Mouse (Mus musculus): ENCODE measurements at regions not wholly inside any gene's neighbourhood (a gene's known extent, or its start where the extent isn't known, plus 50 kb on each side); places are given as distances from the start of the nearest gene placed in this dataset.

GRCm38 (mm10) chr4:95138676-95139075, 86.7 kb upstream of the Jun start:
- H3K27ac ChIP-seq, result no peak overlapping the region; the same call in 1 of the 2 replicates
- WGBS, result 75% methylated on average over 2 of the region's 2 CpGs
- no peak for ATAC-seq

GRCm38 (mm10) chr4:95141253-95141652, 89.2 kb upstream of the Jun start:
- ATAC-seq, result no peak
- H3K27me3 ChIP-seq, result no peaks in the 10 kb centered on the region

More at GRCm38 (mm10) chr4:95138676-95139075, 86.7 kb upstream of the Jun start:
- Histone ChIP-seq H3K27me3 (peaks cover 7% of the 10 kb centered on the region; the same call in 1 of the 2 replicates), H3K9ac (no peak overlapping the region), H3K9me3 (replicated peaks) (no peaks in the 10 kb centered on the region), H3K36me3 (ENCODE audit: poor library complexity, severe bottlenecking) (no peaks in the 10 kb centered on the region), H3K4me2 (no peak overlapping the region), H3K4me3 (no peak overlapping the region), H3K4me1 (peaks cover 52% of the 10 kb centered on the region)

DNA sequence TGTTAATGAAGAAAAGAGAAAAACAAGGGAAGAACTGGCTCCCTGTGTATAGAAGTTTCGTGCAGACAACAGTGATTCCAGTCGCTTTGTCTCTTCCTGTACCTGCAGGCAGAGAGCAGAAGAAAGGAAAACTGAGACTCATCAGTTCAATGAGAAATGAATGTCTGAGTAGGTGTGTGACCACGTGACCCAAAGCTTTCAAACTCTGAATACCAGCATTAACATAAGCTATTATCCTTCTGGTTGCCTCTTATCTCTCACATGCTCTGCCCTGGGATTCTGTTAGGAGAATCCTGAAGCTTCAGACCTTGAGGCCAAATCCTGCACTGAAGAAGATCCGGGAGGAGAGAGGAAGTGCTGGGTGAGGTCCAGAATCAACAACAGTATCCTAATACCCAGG, 91.1 kb upstream of the Jun start:
- Histone ChIP-seq H3K4me1 (peaks cover 7% of the 10 kb centered on the region), H3K9ac (no peak overlapping the region), H3K27me3 (no peaks in the 10 kb centered on the region), H3K4me3 (no peak overlapping the region), H3K9me3 (replicated peaks) (no peaks in the 10 kb centered on the region), H3K36me3 (ENCODE audit: poor library complexity, severe bottlenecking) (no peaks in the 10 kb centered on the region), H3K4me2 (no peak overlapping the region), H3K27ac (no peak overlapping the region)
- no peak for ATAC-seq
- WGBS, result 81% methylated on average over 4 of the region's 4 CpGs

More at GRCm38 (mm10) chr4:95141253-95141652, 89.2 kb upstream of the Jun start:
- Histone ChIP-seq H3K4me2 (no peak overlapping the region), H3K9ac (no peak overlapping the region), H3K4me3 (no peak overlapping the region), H3K9me3 (replicated peaks) (no peaks in the 10 kb centered on the region), H3K27ac (no peak overlapping the region), H3K4me1 (peaks cover 26% of the 10 kb centered on the region), H3K36me3 (ENCODE audit: poor library complexity, severe bottlenecking) (no peaks in the 10 kb centered on the region)
- WGBS, result 91% methylated on average over 2 of the region's 2 CpGs

DNA sequence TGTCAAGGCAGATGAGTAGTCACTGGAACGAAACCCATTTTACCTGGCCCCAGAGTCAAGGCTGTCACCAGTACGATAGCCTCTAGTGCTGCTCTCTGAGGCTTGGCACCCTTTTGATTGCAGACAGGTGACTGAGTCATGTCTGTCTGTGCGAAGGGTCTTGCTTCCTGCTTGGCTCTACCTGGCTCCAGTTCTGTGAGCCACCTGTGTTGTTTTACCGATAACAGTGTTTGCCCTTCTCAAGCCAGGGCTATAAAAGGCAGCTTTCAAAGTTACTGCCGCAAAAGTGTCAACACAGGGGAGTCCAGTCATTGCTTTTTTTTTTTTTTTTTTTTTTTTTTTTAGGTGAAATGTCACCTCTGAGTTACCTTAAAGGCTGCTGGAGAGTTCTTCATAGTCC, 91.6 kb upstream of the Jun start:
- H3K9me3 ChIP-seq (replicated peaks), result no peaks in the 10 kb centered on the region

DNA sequence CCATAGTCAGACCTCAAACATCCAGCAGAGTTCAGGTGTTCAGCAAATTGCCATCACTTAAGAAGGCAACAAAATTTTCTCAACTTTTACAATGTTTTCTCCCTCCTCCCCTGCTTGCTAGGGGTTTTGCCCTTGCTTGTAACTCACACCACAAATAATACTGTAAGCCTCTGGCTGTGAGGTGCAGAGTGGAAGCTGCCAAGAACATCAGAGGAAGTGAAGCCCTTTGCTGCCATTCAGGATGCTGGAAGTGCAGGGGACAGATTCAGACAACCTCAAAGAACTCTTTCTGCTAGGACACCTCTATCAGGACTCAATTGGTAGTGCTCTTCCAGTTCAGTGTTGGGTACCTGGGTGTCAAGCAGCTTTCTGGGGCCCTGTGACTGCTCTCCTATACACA, 92.4 kb upstream of the Jun start:
- no peak for ATAC-seq

More for the DNA sequence above, 91.6 kb upstream of the Jun start:
- Histone ChIP-seq H3K4me3 (no peak overlapping the region), H3K36me3 (ENCODE audit: poor library complexity, severe bottlenecking) (no peaks in the 10 kb centered on the region), H3K9ac (no peak overlapping the region), H3K27me3 (no peaks in the 10 kb centered on the region), H3K27ac (no peak overlapping the region), H3K4me2 (no peak overlapping the region), H3K4me1 (peaks cover 2% of the 10 kb centered on the region; the same call in 1 of the 2 replicates)
- ATAC-seq, result no peak
- 96% methylated on average over 5 of the region's 5 CpGs for WGBS

DNA sequence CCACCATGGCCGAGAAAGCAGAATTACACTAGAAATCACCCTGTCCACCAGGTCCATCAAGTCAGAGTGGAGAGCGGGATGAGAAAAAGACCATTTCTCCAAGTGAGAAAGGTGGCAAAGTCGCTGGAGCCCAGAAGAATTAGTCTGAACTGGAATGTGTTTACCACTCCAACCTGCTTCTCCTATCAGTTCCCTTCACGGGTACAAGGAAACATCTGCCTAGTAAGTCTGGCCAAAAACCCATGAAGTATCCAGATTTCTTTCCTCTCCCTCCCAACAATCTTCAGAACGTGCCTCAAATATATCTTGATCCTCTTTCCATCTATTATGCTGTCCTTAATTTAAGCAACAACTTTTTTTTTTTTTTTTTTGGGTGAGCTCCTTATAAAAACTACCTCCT, 94.2 kb upstream of the Jun start:
- no peak for ATAC-seq

More for the DNA sequence above, 92.4 kb upstream of the Jun start:
- no peak overlapping the region for H3K4me3 ChIP-seq
- H3K4me1 ChIP-seq, result no peaks in the 10 kb centered on the region
- no peaks in the 10 kb centered on the region for H3K9me3 ChIP-seq (replicated peaks)
- no peak overlapping the region for H3K4me2 ChIP-seq
- H3K36me3 ChIP-seq (ENCODE audit: poor library complexity, severe bottlenecking), result no peaks in the 10 kb centered on the region
- H3K27me3 ChIP-seq, result no peaks in the 10 kb centered on the region
- H3K9ac ChIP-seq, result no peak overlapping the region
- H3K27ac ChIP-seq, result no peak overlapping the region

DNA sequence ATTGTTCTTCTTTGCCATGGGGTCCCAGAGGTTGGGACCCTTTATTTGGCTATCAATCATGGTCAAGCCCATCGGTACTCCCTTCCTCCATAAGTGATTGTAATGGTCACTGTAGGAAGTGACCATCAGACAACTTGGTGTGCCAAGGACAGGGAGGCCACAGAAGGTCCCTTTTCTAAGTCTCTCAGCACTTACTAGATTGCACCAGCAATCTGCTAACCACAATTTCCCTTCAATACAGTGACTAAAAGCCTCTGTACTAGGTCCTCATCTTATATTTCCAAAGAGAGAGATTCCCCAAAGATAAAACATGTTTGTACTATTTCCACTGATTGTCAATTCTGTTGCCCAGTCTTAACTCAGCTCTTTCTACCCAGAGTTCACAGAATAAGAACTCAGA, 96.6 kb upstream of the Jun start:
- no peak overlapping the region for H3K9ac ChIP-seq
- no peak overlapping the region for H3K27ac ChIP-seq
- peaks cover 3% of the 10 kb centered on the region; the same call in 1 of the 2 replicates for H3K4me1 ChIP-seq
- WGBS, result 86% methylated on average over 1 of the region's 1 CpGs
- no peaks in the 10 kb centered on the region for H3K9me3 ChIP-seq (replicated peaks)
- no peaks in the 10 kb centered on the region for H3K36me3 ChIP-seq (ENCODE audit: poor library complexity, severe bottlenecking)
- H3K4me2 ChIP-seq, result no peak overlapping the region
- no peak for ATAC-seq
- no peaks in the 10 kb centered on the region for H3K27me3 ChIP-seq
- H3K4me3 ChIP-seq, result no peak overlapping the region

More for the DNA sequence above, 94.2 kb upstream of the Jun start:
- no peaks in the 10 kb centered on the region for H3K36me3 ChIP-seq (ENCODE audit: poor library complexity, severe bottlenecking)
- no peak overlapping the region for H3K4me2 ChIP-seq
- no peak overlapping the region for H3K4me3 ChIP-seq
- H3K9ac ChIP-seq, result no peak overlapping the region
- H3K27me3 ChIP-seq, result no peaks in the 10 kb centered on the region
- no peak overlapping the region for H3K27ac ChIP-seq
- no peaks in the 10 kb centered on the region for H3K4me1 ChIP-seq
- 89% methylated on average over 5 of the region's 5 CpGs for WGBS
- no peaks in the 10 kb centered on the region for H3K9me3 ChIP-seq (replicated peaks)

DNA sequence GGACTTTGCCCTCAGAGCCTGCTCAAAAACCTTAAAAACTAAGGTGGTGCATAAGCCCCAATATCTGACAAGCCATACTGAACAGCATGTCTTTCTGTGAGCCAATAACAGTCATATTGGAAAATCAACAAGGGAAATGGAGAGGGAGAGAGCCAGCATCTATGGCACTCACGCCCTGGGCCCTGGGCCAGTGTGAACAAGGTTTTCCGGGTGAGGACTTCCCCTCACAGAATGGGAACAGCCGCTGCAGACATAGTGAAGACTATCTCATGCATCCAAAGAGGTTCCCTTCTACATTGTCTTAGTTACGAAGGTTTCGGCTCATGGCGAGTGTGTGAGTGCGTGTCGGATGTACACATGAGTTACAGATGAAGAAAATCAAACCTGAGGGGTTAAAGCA, 99.7 kb upstream of the Jun start:
- Histone ChIP-seq H3K36me3 (ENCODE audit: poor library complexity, severe bottlenecking) (no peaks in the 10 kb centered on the region), H3K27me3 (no peaks in the 10 kb centered on the region), H3K9me3 (replicated peaks) (no peaks in the 10 kb centered on the region), H3K27ac (no peak overlapping the region), H3K4me1 (peaks cover 16% of the 10 kb centered on the region), H3K4me2 (no peak overlapping the region), H3K9ac (no peak overlapping the region), H3K4me3 (no peak overlapping the region)
- ATAC-seq, result no peak
- 92% methylated on average over 8 of the region's 8 CpGs for WGBS

DNA sequence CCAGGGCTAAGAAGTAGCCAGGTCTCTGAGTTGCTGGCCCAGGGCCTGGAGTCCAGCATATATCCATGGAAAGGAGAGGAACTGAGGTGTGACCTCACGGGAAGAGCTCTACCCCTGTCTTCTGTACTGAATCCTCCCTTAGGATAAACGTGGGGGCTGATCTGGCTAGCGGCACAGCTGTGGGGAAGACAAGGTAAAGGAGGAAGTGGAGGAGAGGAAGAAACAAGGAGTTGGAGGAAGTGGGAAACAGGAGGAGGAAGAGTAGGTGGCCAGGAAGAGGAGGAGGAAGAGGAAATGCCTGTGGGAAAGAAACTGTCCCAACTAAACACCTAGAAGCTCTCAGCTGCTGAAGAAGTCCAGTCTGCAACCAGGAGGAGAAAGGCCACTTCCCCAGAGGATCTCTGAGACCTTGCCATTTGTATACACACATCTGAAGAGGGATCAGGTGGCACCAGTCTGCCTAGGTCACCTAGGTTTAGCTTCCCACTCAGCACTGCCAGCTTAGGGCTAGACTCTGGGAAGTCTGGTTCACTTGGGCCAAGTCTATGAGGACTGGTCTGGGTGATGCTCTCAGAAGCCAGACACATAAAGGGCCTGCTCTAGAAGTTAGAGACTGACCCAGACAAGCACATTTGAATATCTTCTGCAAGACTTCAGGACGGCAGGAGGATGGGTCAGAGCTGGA, 100.6 kb upstream of the Jun start:
- no peak overlapping the region for H3K4me2 ChIP-seq
- H3K4me1 ChIP-seq, result peaks cover 16% of the 10 kb centered on the region
- no peak overlapping the region for H3K27ac ChIP-seq
- H3K4me3 ChIP-seq, result no peak overlapping the region
- no peaks in the 10 kb centered on the region for H3K36me3 ChIP-seq (ENCODE audit: poor library complexity, severe bottlenecking)
- H3K27me3 ChIP-seq, result no peaks in the 10 kb centered on the region
- no peak for ATAC-seq
- H3K9me3 ChIP-seq (replicated peaks), result no peaks in the 10 kb centered on the region
- H3K9ac ChIP-seq, result no peak overlapping the region
- WGBS, result 85% methylated on average over 4 of the region's 4 CpGs

- ATAC-seq, result peak; percentile 72
- H3K36me3 ChIP-seq (ENCODE audit: poor library complexity, severe bottlenecking), result no peaks in the 10 kb centered on the region
- no peak overlapping the region for H3K4me2 ChIP-seq
- H3K4me1 ChIP-seq, result peaks cover 16% of the 10 kb centered on the region
- WGBS, result 18% methylated on average over 6 of the region's 6 CpGs
- no peaks in the 10 kb centered on the region for H3K9me3 ChIP-seq (replicated peaks)
- H3K9ac ChIP-seq, result no peak overlapping the region
- H3K4me3 ChIP-seq, result no peak overlapping the region
- H3K27me3 ChIP-seq, result no peaks in the 10 kb centered on the region
- peak overlapping the region; percentile 28; the same call in 1 of the 2 replicates for H3K27ac ChIP-seq
Observed at GRCm38 (mm10) chr4:95153737-95154287, 101.8 kb upstream of the Jun start.

GRCm38 (mm10) chr4:95154377-95154776, 102.4 kb upstream of the Jun start:
- H3K27ac ChIP-seq, result peak overlapping the region; percentile 28; the same call in 1 of the 2 replicates
- H3K4me3 ChIP-seq, result no peak overlapping the region
- H3K9me3 ChIP-seq (replicated peaks), result no peaks in the 10 kb centered on the region
- WGBS, result 25% methylated on average over 14 of the region's 14 CpGs
- H3K9ac ChIP-seq, result no peak overlapping the region
- no peak for ATAC-seq
- no peak overlapping the region for H3K4me2 ChIP-seq
- H3K36me3 ChIP-seq (ENCODE audit: poor library complexity, severe bottlenecking), result no peaks in the 10 kb centered on the region
- no peaks in the 10 kb centered on the region for H3K27me3 ChIP-seq
- peaks cover 16% of the 10 kb centered on the region for H3K4me1 ChIP-seq

DNA sequence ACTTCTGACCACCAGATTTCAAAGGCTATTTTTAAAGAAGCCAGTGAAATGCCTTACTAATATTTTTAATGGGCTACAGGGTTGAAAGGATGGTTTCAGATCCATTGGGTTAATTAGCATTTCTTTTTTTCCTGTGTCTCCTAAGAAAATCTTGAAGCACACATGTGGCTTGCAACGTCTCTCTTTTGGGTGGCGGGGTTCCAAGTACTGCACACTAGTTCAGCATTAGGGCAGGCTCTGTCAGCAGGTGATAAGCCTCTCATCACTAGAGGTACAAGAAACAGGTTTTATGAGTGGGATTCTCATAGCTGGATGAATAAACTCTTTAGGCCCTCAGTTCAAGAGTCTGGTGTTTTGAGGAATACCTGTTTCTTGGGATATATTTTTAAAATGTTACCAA, 103.2 kb upstream of the Jun start:
- no peak for ATAC-seq
- no peaks in the 10 kb centered on the region for H3K27me3 ChIP-seq
- no peak overlapping the region for H3K27ac ChIP-seq
- no peak overlapping the region for H3K9ac ChIP-seq
- no peaks in the 10 kb centered on the region for H3K36me3 ChIP-seq (ENCODE audit: poor library complexity, severe bottlenecking)
- peaks cover 16% of the 10 kb centered on the region for H3K4me1 ChIP-seq
- no peaks in the 10 kb centered on the region for H3K9me3 ChIP-seq (replicated peaks)
- 70% methylated on average over 2 of the region's 2 CpGs for WGBS
- no peak overlapping the region for H3K4me2 ChIP-seq
- no peak overlapping the region for H3K4me3 ChIP-seq

DNA sequence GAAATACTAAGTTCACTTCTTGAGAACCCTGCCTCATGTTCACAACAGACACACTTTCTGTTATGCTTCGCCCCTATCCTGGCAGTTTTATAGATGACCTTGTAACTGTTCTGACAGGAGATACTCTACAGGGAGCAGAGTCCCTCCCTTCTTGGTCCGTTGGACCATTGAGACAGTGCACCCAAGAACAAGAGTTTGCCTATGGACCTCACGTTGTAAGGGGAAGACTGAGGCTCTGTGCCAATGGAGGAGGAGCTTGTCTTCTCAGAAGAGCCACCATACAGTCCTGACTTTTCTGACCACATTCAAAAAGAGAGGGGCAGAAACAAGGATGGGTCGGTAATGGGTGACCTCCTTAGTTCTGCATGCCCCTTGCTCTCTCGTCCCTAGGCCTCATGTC, 103.8 kb upstream of the Jun start:
- Histone ChIP-seq H3K4me1 (peaks cover 17% of the 10 kb centered on the region), H3K36me3 (ENCODE audit: poor library complexity, severe bottlenecking) (no peaks in the 10 kb centered on the region), H3K4me3 (no peak overlapping the region), H3K27me3 (no peaks in the 10 kb centered on the region), H3K9ac (no peak overlapping the region), H3K4me2 (no peak overlapping the region), H3K27ac (no peak overlapping the region), H3K9me3 (replicated peaks) (no peaks in the 10 kb centered on the region)
- ATAC-seq, result no peak
- 91% methylated on average over 5 of the region's 5 CpGs for WGBS

Measured in forebrain, embryonic 13.5 days (tissue).